Mouse (Mus musculus) C2C12 (cell line): ENCODE data around the gene Grk6.

Experiments
- CTCF ChIP-seq: IDR thresholded peaks from one replicate; pipeline ENCODE4 v1.5.1; 2011; ENCODE audit not compliant: control insufficient read depth, insufficient read depth, insufficient read length
- MAX ChIP-seq: IDR thresholded peaks from one replicate; pipeline ENCODE4 v1.6.1; 2011; ENCODE audit warnings: mild to moderate bottlenecking, control low read depth
- MYOD1 ChIP-seq: IDR thresholded peaks from one replicate; pipeline ENCODE4 v1.6.1; 2011; ENCODE audit warnings: low read depth; ENCODE audit not compliant: control insufficient read depth, insufficient read length

- TF ChIP-seq CTCF (no peak), MYOD1 (no peak), MAX (no peak)
Measured at GRCm38 (mm10) chr13:55400039-55400346, 44.9 kb upstream of the Grk6 start.
